Mouse (Mus musculus): ENCODE results near the gene Serpina3k.
"Not testable (repeated sequence)": the region's sequence is repeated elsewhere in the genome, so short reads cannot be mapped to it uniquely, and the experiment has no call there.

Serpina3k gene

DNA sequence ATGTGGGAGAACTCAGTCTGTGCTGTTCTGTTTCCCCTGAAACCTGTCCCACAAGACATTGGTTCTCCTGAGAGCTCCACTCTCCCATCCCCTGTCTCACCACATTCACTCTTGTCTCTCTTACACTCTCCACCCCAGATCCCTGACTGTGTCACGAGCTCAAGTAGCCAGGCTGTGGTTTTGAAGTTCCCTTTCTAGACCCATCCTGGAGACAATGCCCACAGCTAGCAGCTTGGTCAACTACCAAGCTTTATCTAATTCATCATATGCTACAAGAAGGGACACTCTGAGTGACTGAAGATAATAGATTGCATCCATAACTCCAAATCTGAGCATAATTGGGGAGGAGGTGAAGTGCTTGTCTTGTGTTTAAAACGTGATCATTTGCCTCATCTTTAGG, 52.8 kb downstream of the Serpina3k start:
- DNase-seq, result not testable (repeated sequence)
